Mouse (Mus musculus) megakaryocyte, embryonic 14.5 days (primary cell): ENCODE measurements around the gene Bahcc1.

Source experiments
- FLI1 ChIP-seq: IDR thresholded peaks from 2 replicates; pipeline ENCODE4 v1.6.1; 2012; ENCODE audit warnings: low read length, inconsistent platforms, mixed read lengths
- GATA1 ChIP-seq: IDR thresholded peaks from 3 replicates; pipeline ENCODE4 v1.6.1; 2012; ENCODE audit warnings: mixed read lengths, low read length, inconsistent platforms, borderline replicate concordance

DNA sequence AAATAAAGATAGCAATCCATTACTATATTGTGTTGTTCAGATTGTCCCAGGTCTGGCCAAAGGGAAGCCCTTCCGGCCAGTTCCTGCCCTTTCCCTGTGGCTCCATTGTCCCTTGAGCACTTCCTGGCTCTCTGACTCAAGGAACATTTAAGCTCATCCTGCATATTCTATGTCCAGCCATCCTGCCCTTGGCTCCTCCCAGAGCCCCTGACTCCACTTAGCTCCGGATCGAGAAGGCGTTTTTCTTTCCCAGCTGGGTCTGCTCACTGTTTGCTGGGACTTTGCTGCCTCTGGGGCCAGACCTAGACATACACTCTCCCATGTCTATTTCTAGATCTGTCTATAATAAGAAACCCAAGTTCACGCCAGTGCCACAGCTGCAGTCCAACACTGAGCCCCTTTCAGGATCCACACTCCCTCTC is 26.1 kb upstream of the Bahcc1 start:
- TF ChIP-seq GATA1 (no peak), FLI1 (no peak)
